Mouse (Mus musculus) G1E (cell line): ENCODE results near the gene Ibtk.

Source experiments
- CTCF ChIP-seq: IDR thresholded peaks from 2 replicates; pipeline ENCODE4 v1.5.1; 2012; ENCODE audit warnings: low read depth, low read length, inconsistent platforms, mixed read lengths
- GATA1 ChIP-seq: IDR thresholded peaks from 2 replicates; pipeline ENCODE4 v1.6.1; 2012; ENCODE audit warnings: borderline replicate concordance, low read length, inconsistent platforms, mixed read lengths
- TAL1 ChIP-seq: conservative IDR thresholded peaks from 2 replicates; pipeline ENCODE4 v1.6.1; 2012; ENCODE audit warnings: low read depth, low read length, inconsistent platforms, mixed read lengths

GRCm38 (mm10) chr9:85743358-85743757, 5.8 kb downstream of the Ibtk start:
- TF ChIP-seq CTCF, result no peak
- no peak for TF ChIP-seq GATA1
- TF ChIP-seq TAL1, result no peak
